Mouse (Mus musculus) leukemia stem cell, adult 10-12 weeks (primary cell): ENCODE results near the gene Cox6a2. TPM values are rescaled to one million over a fixed set of nuclear protein-coding genes. Genes with fewer than 3 reads are reported as not detected.

ENCODE experiments used
- polyA plus RNA-seq: library from polyadenylated mRNA; stranded (reverse); fragments of >175 nt; gene quantifications from 2 replicates; pipeline ENCODE4 v1.2.3, GENCODE M21; 2012; ENCODE audit warnings: low replicate concordance

The Cox6a2 gene
- 11.9 and 21.5 TPM in 2 replicates for polyA plus RNA-seq

DNA sequence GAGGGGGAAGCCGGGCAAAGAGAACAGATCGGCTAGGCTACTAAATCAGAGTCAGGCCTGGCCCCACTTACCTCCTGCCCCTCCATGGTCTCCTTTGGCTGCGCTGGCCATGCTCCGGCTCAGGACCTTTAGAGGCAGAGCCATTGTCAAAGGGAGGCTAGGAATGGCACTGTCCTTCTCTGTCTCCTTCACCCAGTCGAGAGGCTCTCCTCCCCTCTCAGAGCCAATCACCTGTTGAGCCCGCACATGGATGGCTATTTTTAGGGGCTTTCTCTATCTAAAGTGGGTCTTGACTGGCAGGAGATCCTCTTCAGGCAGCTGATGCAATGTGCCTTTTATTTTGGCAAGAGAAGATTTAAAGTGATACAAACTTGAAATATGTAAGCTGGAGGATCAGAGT, at the start of gene Cox6a2:
TSS of gene Cox6a2 (minus strand) at position 236 of the 400 bp plus-strand sequence.

DNA sequence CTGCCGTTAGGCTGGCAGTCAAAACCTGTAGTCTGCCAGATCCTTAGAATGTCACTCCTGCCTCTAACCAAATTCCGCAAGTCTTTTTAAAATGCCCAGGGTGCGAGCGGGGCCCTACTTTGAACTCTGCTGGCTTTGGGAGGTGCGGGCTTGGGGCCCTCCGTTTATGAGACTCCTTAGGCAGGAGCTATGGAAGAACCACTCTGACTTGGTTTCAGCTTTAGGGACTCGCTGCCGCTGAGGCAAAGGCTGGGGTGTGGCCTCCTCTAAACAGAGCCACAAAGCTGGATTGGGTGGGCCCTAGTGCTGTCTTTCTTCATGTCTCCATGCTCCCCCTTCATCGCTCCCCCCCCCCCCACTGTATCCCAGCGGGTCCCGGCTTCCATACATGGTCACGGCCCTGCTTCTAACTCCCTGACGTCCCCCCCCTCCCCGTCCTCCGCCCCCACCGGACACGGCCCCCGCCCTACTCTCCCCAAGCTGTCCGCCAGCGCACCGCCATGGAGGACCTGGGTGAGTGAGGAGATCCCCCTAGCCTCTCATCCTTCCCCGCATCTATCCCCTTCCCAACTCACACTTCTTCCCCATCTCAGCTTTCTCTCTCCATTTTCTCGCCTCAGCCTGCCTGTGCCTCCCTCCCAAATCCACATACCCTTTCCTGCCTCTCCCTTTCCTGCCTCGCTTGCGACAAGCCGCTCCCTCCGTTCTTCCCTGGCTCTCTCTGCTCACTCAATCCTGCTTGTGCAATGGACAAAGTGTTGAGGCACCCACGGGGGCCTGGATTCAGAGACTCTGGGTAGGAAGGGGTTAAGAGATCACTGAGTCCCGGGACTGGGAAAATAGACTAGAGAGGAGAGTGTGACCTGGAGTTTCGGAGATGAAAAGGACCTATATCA, 40.6 kb upstream of the Cox6a2 start, which contains the start of gene Tgfb1i1:
TSS of gene Tgfb1i1 (plus strand) at position 317 of the 896 bp plus-strand sequence.

DNA sequence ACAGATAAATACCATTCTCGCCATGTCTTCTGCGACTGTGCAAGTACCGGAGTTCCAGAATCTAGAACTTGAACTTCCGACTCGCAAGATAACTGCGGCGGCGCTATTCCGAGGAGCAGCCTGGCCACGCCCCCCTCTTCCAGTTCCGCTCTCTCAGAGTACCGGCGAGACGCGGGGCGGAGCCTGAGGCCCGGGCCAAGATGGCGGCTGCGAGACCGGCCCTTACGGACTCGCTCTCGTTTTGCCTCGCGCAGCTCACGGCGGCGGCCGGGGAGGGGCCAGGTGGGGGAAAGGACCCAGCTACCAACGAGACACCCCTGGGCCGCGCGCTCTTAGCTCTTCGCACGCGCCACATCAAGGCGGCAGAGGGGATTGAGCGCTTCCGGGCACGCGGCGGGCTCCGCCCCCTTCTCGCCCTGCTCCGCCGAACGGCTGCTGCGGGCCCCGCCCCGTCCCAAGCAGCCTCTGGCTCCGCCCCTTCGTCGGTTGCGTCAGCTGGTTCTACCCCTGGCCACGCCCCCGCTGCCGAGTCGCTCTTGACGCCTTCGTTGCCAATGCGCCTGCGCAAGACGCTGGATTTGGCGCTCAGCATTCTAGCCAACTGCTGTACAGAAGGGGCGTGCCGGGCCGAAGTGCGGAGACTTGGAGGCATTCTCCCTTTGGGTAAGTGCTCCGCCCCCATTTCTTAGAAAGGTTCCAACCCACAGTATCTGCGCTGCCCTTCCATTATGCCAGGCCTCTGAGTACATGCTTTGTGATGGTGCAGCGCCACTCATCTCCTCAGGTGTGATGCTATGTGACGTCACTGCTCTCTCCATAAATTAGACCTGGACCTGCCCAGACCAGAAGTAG, 32.0 kb upstream of the Cox6a2 start, which contains the start of gene 9130023H24Rik:
TSS of gene 9130023H24Rik (minus strand) at position 105 of the 852 bp plus-strand sequence.

GRCm38 (mm10) chr7:128236856-128237592, 30.8 kb upstream of the Cox6a2 start, which contains the start of gene Armc5:
Gene Armc5 (plus strand): TSS chr7:128237342.

Other genes with a start within 250 kb of the Cox6a2 start
- 125 and 210 TPM in 2 replicates for gene Fus, start 238.9 kb downstream of the Cox6a2 start, polyA plus RNA-seq
- gene Pycard, start 212.5 kb downstream of the Cox6a2 start, polyA plus RNA-seq, result 2.1 and 2.2 TPM in 2 replicates
- gene Trim72, start 202.4 kb downstream of the Cox6a2 start, polyA plus RNA-seq, result 0.10 TPM in 1 of 2 replicates, not detected in the other
- gene Itgam, start 143.7 kb downstream of the Cox6a2 start, polyA plus RNA-seq, result 1.3 and 1.8 TPM in 2 replicates
- not detected in 2 replicates for gene Gm49368, start 143.7 kb downstream of the Cox6a2 start, polyA plus RNA-seq
- 2.3 and 3.4 TPM in 2 replicates for gene Itgax, start 76.8 kb downstream of the Cox6a2 start, polyA plus RNA-seq
- 8.5 and 16.4 TPM in 2 replicates for gene Itgad, start 52.0 kb downstream of the Cox6a2 start, polyA plus RNA-seq
- 34.5 and 48.8 TPM in 2 replicates for gene Armc5, start 31.0 kb upstream of the Cox6a2 start, polyA plus RNA-seq
- 0.85 and 1.2 TPM in 2 replicates for gene 9130023H24Rik, start 31.6 kb upstream of the Cox6a2 start, polyA plus RNA-seq
- gene Tgfb1i1, start 40.4 kb upstream of the Cox6a2 start, polyA plus RNA-seq, result 1.0 and 5.8 TPM in 2 replicates
- gene Slc5a2, start 59.3 kb upstream of the Cox6a2 start, polyA plus RNA-seq, result 0.28 and 1.4 TPM in 2 replicates
- 48.6 and 63.1 TPM in 2 replicates for gene BC017158, start 91.8 kb upstream of the Cox6a2 start, polyA plus RNA-seq
- 78.5 and 96.0 TPM in 2 replicates for gene Rgs10, start 212.4 kb upstream of the Cox6a2 start, polyA plus RNA-seq